Mouse (Mus musculus) kidney, adult 2 months (tissue): ENCODE data around the gene Usb1.

Experiments used
- CTCF ChIP-seq: fragments of 200-500 bp; conservative IDR thresholded peaks from 2 replicates; pipeline ENCODE4 v1.5.1; 2011; ENCODE audit warnings: low read depth, mild to moderate bottlenecking, control low read depth, low read length, moderate library complexity, mixed read lengths; ENCODE audit not compliant: insufficient read depth, insufficient read length
- POLR2A ChIP-seq: fragments of 200-500 bp; IDR thresholded peaks from one replicate; pipeline ENCODE4 v1.6.1; 2011; ENCODE audit warnings: low read depth, low read length, control low read depth

- no peak for TF ChIP-seq CTCF
- TF ChIP-seq POLR2A: no peak
These were observed 4.1 kb upstream of the Usb1 start for GRCm38 (mm10) chr8:95327866-95328465.
